Mouse (Mus musculus) limb, embryonic 11.5 days (tissue): ENCODE data around the gene Olfr938. TPM values are rescaled to one million over a fixed set of nuclear protein-coding genes. Genes with fewer than 3 reads are reported as not detected.

Experiments used
- ATAC-seq: fragments of 200-750 bp; cut with Nextera tagmentation; 2 replicates; pipeline ENCODE4 v1.8.0; 2017; ENCODE audit warnings: low read depth; ENCODE audit not compliant: insufficient number of reproducible peaks, low FRiP score, low TSS enrichment
- DNase-seq: peaks from one replicate; pipeline ENCODE4 v3.0.0-alpha.2; 2015; ENCODE audit warnings: low spot score
- H3K27ac ChIP-seq: fragments of 300-500 bp; sonication (generic); replicated peaks from 2 replicates; pipeline ENCODE4 v1.5.1; 2014; ENCODE audit warnings: low read depth, mild to moderate bottlenecking, low read length
- H3K27me3 ChIP-seq: fragments of 300-500 bp; sonication (generic); 2 replicates; pipeline ENCODE4 v1.6.1; 2014; ENCODE audit warnings: mild to moderate bottlenecking, low read length, mixed read lengths; ENCODE audit not compliant: control insufficient read depth, insufficient read depth
- H3K36me3 ChIP-seq: fragments of 300-500 bp; sonication (generic); 2 replicates; pipeline ENCODE4 v1.6.1; 2014; ENCODE audit warnings: mild to moderate bottlenecking, low read length, moderate library complexity, mixed read lengths; ENCODE audit not compliant: control insufficient read depth, insufficient read depth
- H3K4me1 ChIP-seq: fragments of 300-500 bp; sonication (generic); 2 replicates; pipeline ENCODE4 v1.6.1; 2014; ENCODE audit warnings: low read length, mixed read lengths; ENCODE audit not compliant: control insufficient read depth, insufficient read depth
- H3K4me2 ChIP-seq: fragments of 300-500 bp; sonication (generic); 2 replicates; pipeline ENCODE4 v1.6.1; 2014; ENCODE audit warnings: low read depth, mild to moderate bottlenecking, moderate library complexity; ENCODE audit not compliant: severe bottlenecking
- H3K4me3 ChIP-seq: fragments of 300-500 bp; sonication (generic); 2 replicates; pipeline ENCODE4 v1.5.1; 2014; ENCODE audit warnings: low read depth, low read length
- H3K9ac ChIP-seq: fragments of 300-500 bp; sonication (generic); 2 replicates; pipeline ENCODE4 v1.6.1; 2014; ENCODE audit warnings: mild to moderate bottlenecking, low read length
- H3K9me3 ChIP-seq: fragments of 300-500 bp; sonication (generic); 2 replicates; pipeline ENCODE4 v1.6.1; 2016; ENCODE audit warnings: low read length; ENCODE audit not compliant: control insufficient read depth
- WGBS: fragments of 180-500 bp; shearing (Covaris S2); extraction: QIAGEN DNeasy Blood & Tissue Kit; methylation state at CpG from one replicate; pipeline ENCODE4 v1.1.7; 2014; 5-methylcytosine and 5-hydroxymethylcytosine counted together
- microRNA-seq: library from miRNA; unstranded; fragments of <30 nt; microRNA quantifications from one replicate; pipeline ENCODE4, GENCODE M21; 2016
- polyA plus RNA-seq: library from polyadenylated mRNA; unstranded; fragments of >200 nt; fragmentation: Nextera tagmentation; extraction: Ambion mirVana; gene quantifications from 2 replicates; pipeline ENCODE4 v1.2.1, GENCODE M21; 2014

The Olfr938 gene
- polyA plus RNA-seq: not detected in 2 replicates

DNA sequence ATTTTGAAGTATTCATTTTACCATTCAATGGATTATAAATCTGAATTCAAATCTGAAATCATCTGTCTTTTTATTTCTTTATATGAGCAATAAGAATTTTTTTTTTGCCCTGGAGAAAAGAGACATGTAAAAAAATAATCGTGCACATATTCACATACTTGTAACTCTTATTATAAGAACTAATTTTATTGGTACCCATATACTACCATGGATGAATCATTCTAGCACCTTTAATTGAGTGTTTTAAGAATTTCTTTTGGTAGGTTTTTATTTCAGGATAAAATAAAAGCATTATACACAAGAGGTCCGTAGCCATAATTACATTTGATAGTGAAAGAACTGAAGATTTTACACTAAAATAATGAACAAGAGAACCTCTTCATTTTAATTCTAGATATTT is at the start of gene Olfr938:
Gene Olfr938 (minus strand): TSS at position 101 of the 400 bp plus-strand sequence.
- no peak for DNase-seq
- H3K9me3 ChIP-seq: no peaks in the 10 kb centered on the region
- no peak within 1 kb of the TSS for H3K4me3 ChIP-seq
- no peaks in the 10 kb centered on the region for H3K27me3 ChIP-seq
- no peak within 1 kb of the TSS for H3K27ac ChIP-seq
- no peaks in the 10 kb centered on the region for H3K36me3 ChIP-seq
- 83% methylated on average over 2 of the region's 2 CpGs for WGBS
- H3K4me2 ChIP-seq: no peak within 1 kb of the TSS
- ATAC-seq: no peak
- no peaks in the 10 kb centered on the region for H3K4me1 ChIP-seq
- H3K9ac ChIP-seq: no peak within 1 kb of the TSS

DNA sequence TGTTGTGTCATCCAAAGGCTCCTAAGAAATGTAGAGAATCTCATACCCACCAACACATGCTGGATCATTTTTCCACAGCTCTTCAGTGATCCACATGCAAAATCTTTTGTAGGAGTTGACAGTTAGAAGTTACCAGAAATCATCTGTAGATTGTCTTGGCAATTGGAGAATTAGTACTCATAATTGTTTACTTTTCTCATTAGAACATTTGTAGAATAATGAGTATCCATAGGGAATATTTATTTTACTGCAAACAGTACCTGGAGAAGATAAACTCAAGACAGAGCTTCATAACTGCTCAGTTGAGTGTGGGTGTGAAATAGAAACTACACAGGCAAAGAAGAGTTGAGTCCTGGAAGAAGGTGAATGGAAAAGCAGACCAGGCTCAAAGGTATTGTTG is 49.1 kb upstream of the Olfr938 start, which contains the start of gene Olfr27:
Gene Olfr27 (plus strand): TSS at position 301 of the 400 bp plus-strand sequence.
- Histone ChIP-seq H3K4me2 (no peak within 1 kb of the TSS), H3K4me3 (no peak within 1 kb of the TSS), H3K27ac (no peak within 1 kb of the TSS), H3K36me3 (no peaks in the 10 kb centered on the region), H3K9ac (no peak within 1 kb of the TSS), H3K9me3 (no peaks in the 10 kb centered on the region), H3K4me1 (no peaks in the 10 kb centered on the region), H3K27me3 (no peaks in the 10 kb centered on the region)
- ATAC-seq (no peak), DNase-seq (no peak)

DNA sequence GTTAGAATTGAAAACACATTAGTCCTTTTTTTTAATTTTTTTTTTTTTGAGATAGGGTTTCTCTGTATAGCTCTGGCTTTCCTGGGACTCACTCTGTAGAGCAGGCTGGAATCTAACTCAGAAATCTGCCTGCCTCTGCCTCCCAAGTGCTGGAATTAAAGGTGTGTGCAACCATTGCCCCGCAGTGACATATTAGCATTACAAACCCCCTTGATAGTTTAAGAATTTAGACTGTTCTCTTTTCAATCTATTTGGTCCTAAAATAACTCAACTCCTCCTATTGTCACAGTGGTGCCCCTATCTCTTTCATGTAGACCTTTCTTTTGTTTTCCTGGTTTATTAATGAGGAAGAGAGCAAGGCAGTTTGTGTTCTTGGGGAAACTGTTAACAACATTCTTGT is 48.6 kb upstream of the Olfr938 start:
- 82% methylated on average over 1 of the region's 1 CpGs for WGBS
- DNase-seq (no peak), ATAC-seq (no peak)
- Histone ChIP-seq H3K9ac (no peak overlapping the region), H3K36me3 (no peaks in the 10 kb centered on the region), H3K9me3 (no peaks in the 10 kb centered on the region), H3K27me3 (no peaks in the 10 kb centered on the region), H3K4me1 (no peaks in the 10 kb centered on the region), H3K4me3 (no peak overlapping the region), H3K27ac (no peak overlapping the region), H3K4me2 (no peak overlapping the region)

DNA sequence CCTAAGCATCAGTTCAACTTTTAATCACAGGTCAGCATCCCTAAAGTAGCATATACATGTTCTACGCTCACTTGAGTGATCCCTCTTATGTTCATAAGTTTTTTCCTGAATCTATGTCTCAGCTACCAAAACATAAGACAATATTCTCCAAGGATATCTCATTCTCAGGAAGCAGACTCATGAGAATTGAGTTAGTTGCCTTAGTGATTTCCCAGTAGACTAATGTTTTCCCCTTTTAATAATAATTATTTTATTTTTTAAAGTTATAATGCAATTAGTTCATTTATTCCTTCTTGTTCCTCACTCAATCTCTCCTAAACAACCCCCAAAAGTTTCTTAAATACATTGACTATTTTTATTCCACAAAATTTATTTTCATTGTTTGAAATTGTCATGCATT is 13.8 kb downstream of the Olfr938 start, which contains the start of gene Olfr937:
Gene Olfr937 (minus strand): TSS at position 101 of the 400 bp plus-strand sequence.
- H3K9me3 ChIP-seq: no peaks in the 10 kb centered on the region
- H3K36me3 ChIP-seq: no peaks in the 10 kb centered on the region
- H3K27ac ChIP-seq: no peak within 1 kb of the TSS
- no peaks in the 10 kb centered on the region for H3K4me1 ChIP-seq
- no peaks in the 10 kb centered on the region for H3K27me3 ChIP-seq
- no peak for DNase-seq
- H3K4me3 ChIP-seq: no peak within 1 kb of the TSS
- H3K9ac ChIP-seq: no peak within 1 kb of the TSS
- H3K4me2 ChIP-seq: no peak within 1 kb of the TSS
- WGBS: 80% methylated on average over 1 of the region's 1 CpGs
- ATAC-seq: no peak

Small RNA genes within 50 kb of the gene (microRNA-seq; reads per million reads assigned to microRNA genes)
- not detected for gene Gm25032
- not detected for gene Gm25529

Other genes with a start within 250 kb of the Olfr938 start
- not detected in 2 replicates for gene Olfr924, start 234.4 kb downstream of the Olfr938 start, polyA plus RNA-seq
- not detected in 2 replicates for gene Olfr26, start 223.8 kb downstream of the Olfr938 start, polyA plus RNA-seq
- gene Olfr926, start 201.8 kb downstream of the Olfr938 start, polyA plus RNA-seq: not detected in 2 replicates
- gene Olfr930, start 149.1 kb downstream of the Olfr938 start, polyA plus RNA-seq: not detected in 2 replicates
- not detected in 2 replicates for gene Olfr933, start 106.6 kb downstream of the Olfr938 start, polyA plus RNA-seq
- not detected in 2 replicates for gene Olfr934, start 90.6 kb downstream of the Olfr938 start, polyA plus RNA-seq
- gene Olfr935, start 79.2 kb downstream of the Olfr938 start, polyA plus RNA-seq: not detected in 2 replicates
- not detected in 2 replicates for gene Olfr146, start 55.5 kb downstream of the Olfr938 start, polyA plus RNA-seq
- not detected in 2 replicates for gene Olfr937, start 13.9 kb downstream of the Olfr938 start, polyA plus RNA-seq
- not detected in 2 replicates for gene Olfr27, start 49.2 kb upstream of the Olfr938 start, polyA plus RNA-seq
- gene Olfr943, start 87.4 kb upstream of the Olfr938 start, polyA plus RNA-seq: not detected in 2 replicates
- gene Olfr944, start 123.0 kb upstream of the Olfr938 start, polyA plus RNA-seq: not detected in 2 replicates
- not detected in 2 replicates for gene Olfr1537, start 171.1 kb upstream of the Olfr938 start, polyA plus RNA-seq
- not detected in 2 replicates for gene Olfr945, start 197.9 kb upstream of the Olfr938 start, polyA plus RNA-seq
- not detected in 2 replicates for gene Olfr948, start 247.2 kb upstream of the Olfr938 start, polyA plus RNA-seq